Mouse (Mus musculus): ENCODE measurements around the gene Vpreb3.

Vpreb3 gene

GRCm38 (mm10) chr10:75942736-75943477 lies at the start of gene Vpreb3:
TSS of gene Vpreb3 (plus strand) at chr10:75943057.
- no peak for DNase-seq

DNA sequence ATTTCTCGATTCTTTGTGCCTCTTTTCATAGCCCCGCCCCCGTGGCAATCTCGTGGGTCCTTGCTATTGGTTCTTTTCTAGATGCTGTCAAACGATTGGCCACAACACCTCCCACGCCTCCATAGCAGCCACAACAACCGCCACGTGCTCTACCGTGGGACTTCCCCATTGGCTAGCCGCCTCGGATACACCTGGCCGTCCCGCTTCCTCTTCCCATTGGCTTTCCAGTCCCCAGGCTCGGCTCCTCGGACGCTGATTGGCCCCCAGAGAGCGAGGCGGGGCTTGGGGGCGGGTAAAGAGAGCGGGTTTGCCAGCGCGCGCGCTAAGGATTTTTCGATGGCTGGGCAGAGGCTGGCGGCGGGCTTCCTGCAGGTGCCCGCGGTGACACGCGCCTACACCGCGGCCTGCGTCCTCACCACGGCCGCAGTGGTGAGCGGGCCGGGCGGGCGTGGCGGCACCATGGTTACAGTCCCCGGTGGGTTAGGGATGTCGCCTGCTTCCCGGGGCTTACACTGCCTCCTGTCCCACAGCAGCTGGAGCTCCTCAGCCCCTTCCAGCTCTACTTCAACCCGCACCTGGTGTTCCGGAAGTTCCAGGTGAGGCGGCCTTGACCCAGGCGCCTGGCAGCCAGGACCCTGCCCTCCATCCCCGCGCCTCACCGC lies 49.6 kb upstream of the Vpreb3 start, which contains the start of gene Derl3:
Gene Derl3, plus strand, starts transcription at position 325 of the 662 bp plus-strand sequence.
- DNase-seq = peak; percentile 95

GRCm38 (mm10) chr10:75894601-75895000 lies 48.3 kb upstream of the Vpreb3 start:
- DNase-seq = no peak

- DNase-seq = no peak
Observed at GRCm38 (mm10) chr10:75895730-75896129, 47.1 kb upstream of the Vpreb3 start.

- peak; percentile 60 for DNase-seq
Observed at GRCm38 (mm10) chr10:75896208-75896607, 46.6 kb upstream of the Vpreb3 start.

GRCm38 (mm10) chr10:75897373-75897772 lies 45.5 kb upstream of the Vpreb3 start:
- DNase-seq = no peak

DNA sequence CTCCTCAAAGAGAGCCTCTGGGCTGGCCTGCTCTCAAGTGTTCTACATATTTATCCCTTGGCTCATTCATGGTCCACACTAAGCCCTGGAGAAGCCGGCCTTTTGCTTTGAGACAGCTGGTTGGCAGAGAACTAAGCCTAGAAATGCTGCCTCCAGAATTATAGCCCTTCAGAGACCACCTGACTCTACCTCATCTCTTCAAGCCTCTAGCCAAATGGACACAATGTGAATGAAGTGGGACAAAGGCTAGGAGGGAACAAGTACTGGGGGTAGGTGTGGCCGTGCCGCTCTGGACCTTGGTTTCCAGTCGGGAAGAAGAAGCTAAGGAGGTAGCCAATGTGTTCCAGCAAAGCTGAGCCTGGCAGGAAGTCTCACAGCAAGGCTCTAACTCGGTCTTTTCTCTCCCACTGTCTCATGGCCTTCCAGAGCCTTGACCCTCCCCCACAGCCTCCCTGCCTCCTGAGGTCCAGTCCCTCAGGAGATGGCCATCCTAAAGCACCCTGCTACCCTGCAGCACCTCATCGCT lies 44.8 kb upstream of the Vpreb3 start:
- no peak for DNase-seq

GRCm38 (mm10) chr10:75898846-75899245 lies 44.0 kb upstream of the Vpreb3 start:
- DNase-seq = no peak

- DNase-seq = no peak
Observed at GRCm38 (mm10) chr10:75904391-75904790, 38.5 kb upstream of the Vpreb3 start.

GRCm38 (mm10) chr10:75906882-75907281 lies 36.0 kb upstream of the Vpreb3 start:
- DNase-seq = no peak

DNA sequence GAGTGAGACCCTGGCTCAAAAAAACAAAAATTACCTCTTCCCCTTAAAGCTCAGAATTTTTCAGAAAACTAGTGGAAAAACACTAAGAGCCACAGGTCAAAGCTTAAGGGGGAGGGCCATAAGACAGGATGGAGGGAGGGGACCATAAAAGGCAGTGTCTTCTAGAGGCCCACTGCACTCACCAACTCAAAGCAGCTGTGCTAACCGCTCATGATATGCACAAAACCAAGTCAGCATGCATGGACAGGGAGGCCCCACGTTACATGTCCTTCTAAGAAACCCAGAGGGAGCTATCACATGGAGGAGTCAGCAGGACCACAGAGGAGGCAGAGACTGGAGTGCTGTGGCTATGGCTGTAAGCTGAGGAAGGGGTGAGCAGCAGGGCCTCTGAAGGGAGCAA lies 32.2 kb upstream of the Vpreb3 start:
- DNase-seq = no peak

DNA sequence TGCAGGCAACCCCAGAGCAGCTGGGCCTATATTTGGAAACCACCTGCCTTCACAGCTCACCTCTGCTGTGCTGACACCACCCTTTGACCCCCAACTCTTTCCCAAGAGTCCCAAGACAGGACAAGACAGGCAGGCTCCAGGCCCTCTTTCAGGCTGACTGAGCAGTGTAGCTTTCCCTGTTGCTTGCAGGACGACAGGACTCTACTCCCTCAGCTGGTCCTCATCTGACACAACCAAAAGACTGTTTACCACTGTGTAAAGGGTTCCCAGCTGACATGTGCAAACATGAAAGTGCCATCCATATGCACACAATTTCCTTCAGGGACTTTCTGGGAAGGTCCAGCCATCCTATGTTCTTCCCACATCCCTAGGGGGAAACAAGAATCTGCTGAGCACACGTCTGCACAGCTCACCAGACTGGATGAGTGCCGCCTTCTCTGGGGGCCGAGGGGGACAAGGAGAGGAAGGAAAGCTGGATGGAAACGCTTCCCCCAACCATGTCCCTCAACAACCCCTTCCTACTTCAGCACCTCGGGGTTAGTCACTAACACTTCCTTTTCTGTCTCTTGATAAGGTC lies 29.8 kb upstream of the Vpreb3 start:
- no peak for DNase-seq

GRCm38 (mm10) chr10:75915557-75915956 lies 27.3 kb upstream of the Vpreb3 start:
- DNase-seq = no peak

GRCm38 (mm10) chr10:75916840-75917239 lies 26.0 kb upstream of the Vpreb3 start:
- no peak for DNase-seq

DNA sequence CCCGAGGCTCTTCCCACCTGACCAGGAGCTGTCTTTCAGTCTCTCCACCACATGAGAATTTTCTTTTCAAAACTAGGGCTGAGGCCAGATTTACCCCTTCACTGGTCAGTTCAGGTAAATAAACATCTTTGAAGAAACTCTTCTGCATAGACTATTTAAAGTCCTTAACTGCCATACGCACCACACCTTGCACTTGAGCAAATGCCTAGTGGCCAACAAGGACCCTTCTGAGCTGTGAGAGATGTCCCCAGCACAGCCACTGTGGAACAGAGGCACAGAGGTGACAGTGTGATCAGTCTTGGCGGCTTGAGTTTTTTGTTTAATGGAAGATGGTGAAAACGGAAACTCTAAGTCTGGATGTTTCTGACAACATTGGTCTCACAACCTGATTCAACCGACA lies 23.8 kb upstream of the Vpreb3 start:
- no peak for DNase-seq

- DNase-seq = peak; percentile 94
Observed at GRCm38 (mm10) chr10:75921026-75921725, 21.7 kb upstream of the Vpreb3 start, which contains the start of gene Smarcb1. TSS of gene Smarcb1 (minus strand) at chr10:75921617.

GRCm38 (mm10) chr10:75921726-75922560 lies 20.9 kb upstream of the Vpreb3 start:
- no peak for DNase-seq

GRCm38 (mm10) chr10:75924324-75924723 lies 18.5 kb upstream of the Vpreb3 start:
- DNase-seq = no peak

GRCm38 (mm10) chr10:75926396-75926795 lies 16.5 kb upstream of the Vpreb3 start:
- no peak for DNase-seq

- DNase-seq = no peak
Observed at GRCm38 (mm10) chr10:75930304-75930703, 12.6 kb upstream of the Vpreb3 start.

- no peak for DNase-seq
Observed at GRCm38 (mm10) chr10:75931311-75931710, 11.5 kb upstream of the Vpreb3 start.

DNA sequence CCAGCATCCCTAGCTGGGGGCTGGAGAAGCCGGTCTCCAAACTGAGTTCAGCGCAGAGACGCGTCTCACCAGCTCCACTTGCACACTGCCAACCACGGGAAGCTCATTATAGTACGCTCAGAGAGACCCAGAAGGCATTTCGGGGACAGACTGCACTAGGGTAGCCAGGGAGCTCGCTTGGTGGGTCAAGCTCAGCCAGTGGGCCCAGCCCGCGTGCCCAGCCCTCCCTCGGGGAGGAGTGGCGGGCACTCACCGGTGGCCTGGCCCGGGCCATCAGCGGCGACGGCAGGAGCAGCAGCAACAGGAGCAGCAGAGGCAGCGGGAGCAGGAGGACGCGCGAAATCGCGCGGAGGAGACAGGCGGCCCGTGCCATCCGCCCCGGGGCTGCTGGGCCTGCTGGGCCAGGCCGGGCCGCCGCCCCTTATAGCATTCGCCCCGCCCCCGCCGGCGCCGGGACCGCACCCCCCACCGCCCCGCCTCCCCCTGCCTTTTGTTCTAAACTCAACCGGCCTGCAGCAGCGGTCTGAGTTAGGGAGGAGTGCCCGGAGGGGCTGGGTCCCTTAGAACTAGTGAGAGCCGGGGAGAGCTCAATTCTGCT lies 10.7 kb upstream of the Vpreb3 start:
- DNase-seq = no peak
